Mouse (Mus musculus) heart, embryonic 15.5 days (tissue): Measurements from ENCODE around the gene Tsen2. TPM values are rescaled to one million over a fixed set of nuclear protein-coding genes. Genes with fewer than 3 reads are reported as not detected.
A peak's percentile ranks its signal among the peaks of the same experiment; 100 is the strongest.

ENCODE experiments used
- ATAC-seq: fragments of 200-750 bp; cut with Nextera tagmentation; replicated peaks from 2 replicates; pipeline ENCODE4 v1.8.0; 2017; ENCODE audit warnings: low read depth, moderate TSS enrichment; ENCODE audit not compliant: insufficient number of reproducible peaks, insufficient read depth, low FRiP score
- H3K27ac ChIP-seq: fragments of 300-500 bp; sonication (generic); 2 replicates; pipeline ENCODE4 v1.5.1; 2015; ENCODE audit warnings: mild to moderate bottlenecking, inconsistent platforms
- H3K27me3 ChIP-seq: fragments of 300-500 bp; sonication (generic); 2 replicates; pipeline ENCODE4 v1.6.1; 2015; ENCODE audit warnings: inconsistent platforms
- H3K36me3 ChIP-seq: fragments of 300-500 bp; sonication (generic); 2 replicates; pipeline ENCODE4 v1.6.1; 2015; ENCODE audit warnings: mild to moderate bottlenecking, inconsistent platforms
- H3K4me1 ChIP-seq: fragments of 300-500 bp; sonication (generic); replicated peaks from 2 replicates; pipeline ENCODE4 v1.6.1; 2015; ENCODE audit warnings: inconsistent platforms
- H3K4me2 ChIP-seq: fragments of 300-500 bp; sonication (generic); 2 replicates; pipeline ENCODE4 v1.6.1; 2015; ENCODE audit warnings: inconsistent platforms, mild to moderate bottlenecking, moderate library complexity
- H3K4me3 ChIP-seq: fragments of 300-500 bp; sonication (generic); 2 replicates; pipeline ENCODE4 v1.5.1; 2015; ENCODE audit warnings: mild to moderate bottlenecking, inconsistent platforms
- H3K9ac ChIP-seq: fragments of 300-500 bp; sonication (generic); 2 replicates; pipeline ENCODE4 v1.6.1; 2015; ENCODE audit warnings: mild to moderate bottlenecking, inconsistent platforms
- H3K9me3 ChIP-seq: fragments of 300-500 bp; sonication (generic); replicated peaks from 2 replicates; pipeline ENCODE4 v1.6.1; 2016; ENCODE audit warnings: inconsistent platforms
- WGBS: fragments of 180-500 bp; shearing (Covaris S2); methylation state at CpG from one replicate; pipeline ENCODE4 v1.1.7; 2015; ENCODE audit warnings: mixed read lengths; 5-methylcytosine and 5-hydroxymethylcytosine counted together
- polyA plus RNA-seq: library from polyadenylated mRNA; unstranded; fragments of >200 nt; fragmentation: Nextera tagmentation; extraction: Ambion mirVana; gene quantifications from 2 replicates; pipeline ENCODE4 v1.2.1, GENCODE M21; 2015

Tsen2 gene
- polyA plus RNA-seq, 1 experiment from 2014 or later = 16.8 TPM

- no peak overlapping the region for H3K4me2 ChIP-seq
- peaks cover 24% of the 10 kb centered on the region for H3K4me1 ChIP-seq
- H3K27me3 ChIP-seq = 0 out of 2 replicates have a peak, but pooled peaks cover 3% of the 10 kb centered on the region
- no peak for ATAC-seq
- no peaks in the 10 kb centered on the region for H3K9me3 ChIP-seq
- H3K27ac ChIP-seq = peak overlapping the region; percentile 41; the same call in 1 of the 2 replicates
- no peak overlapping the region for H3K9ac ChIP-seq
- H3K4me3 ChIP-seq = no peak overlapping the region
- no peaks in the 10 kb centered on the region for H3K36me3 ChIP-seq
- 38% methylated on average over 6 of the region's 6 CpGs for WGBS
These were observed 2.7 kb upstream of the Tsen2 start for GRCm38 (mm10) chr6:115541676-115542275.

DNA sequence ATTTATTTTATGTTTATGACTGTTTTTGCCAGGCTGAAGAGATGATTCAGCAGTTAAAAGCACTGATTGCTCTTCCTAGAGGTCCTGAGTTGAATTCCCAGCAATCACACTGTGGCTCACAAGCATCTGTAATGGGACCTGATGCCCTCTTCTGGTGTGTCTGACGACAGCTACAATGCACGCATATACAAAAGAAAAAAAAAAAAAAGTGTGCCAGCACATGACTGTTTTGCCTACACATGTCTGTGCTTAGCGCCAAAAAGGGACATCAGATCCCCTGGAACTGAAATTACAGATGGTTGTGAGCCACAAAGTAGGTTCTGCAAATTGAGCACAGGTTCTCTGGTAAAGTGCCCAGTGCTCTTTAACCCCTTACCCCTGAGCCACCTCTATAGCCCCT lies 2.1 kb upstream of the Tsen2 start:
- H3K27me3 ChIP-seq = 0 out of 2 replicates have a peak, but pooled peaks cover 3% of the 10 kb centered on the region
- H3K4me1 ChIP-seq = peaks cover 24% of the 10 kb centered on the region
- H3K9me3 ChIP-seq = no peaks in the 10 kb centered on the region
- no peak overlapping the region for H3K27ac ChIP-seq
- no peak overlapping the region for H3K4me2 ChIP-seq
- 66% methylated on average over 3 of the region's 3 CpGs for WGBS
- no peaks in the 10 kb centered on the region for H3K36me3 ChIP-seq
- ATAC-seq = no peak
- H3K4me3 ChIP-seq = no peak overlapping the region
- no peak overlapping the region for H3K9ac ChIP-seq

DNA sequence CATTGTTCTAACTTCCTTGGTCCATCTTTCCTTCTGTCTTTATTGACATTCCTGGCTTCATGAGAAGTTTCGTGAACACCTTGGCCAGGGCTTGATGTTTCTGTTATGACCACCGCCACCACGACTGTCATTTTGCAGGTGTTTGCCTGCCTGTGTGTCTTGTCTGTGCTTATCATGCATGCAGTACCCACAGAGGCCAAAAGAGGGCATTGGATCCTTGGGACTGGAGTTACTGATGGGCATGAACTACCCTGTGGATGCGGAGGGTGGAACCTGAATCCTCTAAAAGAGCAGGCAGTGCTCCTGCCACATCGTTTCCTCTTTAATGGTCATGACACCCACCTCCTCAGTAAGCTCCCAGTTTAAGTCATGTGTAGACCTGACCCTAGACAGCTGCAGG lies 1.8 kb downstream of the Tsen2 start:
- Histone ChIP-seq H3K4me3 (no peak overlapping the region), H3K27me3 (no peaks in the 10 kb centered on the region), H3K9ac (no peak overlapping the region), H3K4me2 (no peak overlapping the region), H3K27ac (no peak overlapping the region), H3K9me3 (no peaks in the 10 kb centered on the region), H3K36me3 (peaks cover 17% of the 10 kb centered on the region), H3K4me1 (peaks cover 17% of the 10 kb centered on the region)
- ATAC-seq = no peak
- 83% methylated on average over 5 of the region's 5 CpGs for WGBS

DNA sequence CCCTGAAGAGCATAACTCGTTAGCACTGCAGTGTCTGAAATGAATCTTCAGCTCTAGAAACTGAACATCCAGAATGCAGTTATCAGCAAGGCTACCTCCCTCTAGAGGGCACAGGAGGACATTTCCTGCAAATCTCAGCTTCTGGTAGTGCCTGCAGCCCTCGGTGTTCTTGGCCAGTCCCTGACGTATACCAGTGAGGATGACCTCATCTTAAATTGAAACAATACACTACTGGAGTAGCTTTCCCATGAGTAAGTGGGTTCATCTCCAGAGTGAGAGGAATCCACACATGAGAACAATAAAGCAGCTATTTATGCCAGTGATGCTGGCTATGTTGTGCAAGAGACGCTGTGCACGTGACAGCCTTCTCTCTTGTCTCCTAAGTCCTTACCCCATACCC lies 11.0 kb downstream of the Tsen2 start:
- no peak overlapping the region for H3K4me3 ChIP-seq
- H3K36me3 ChIP-seq = peaks cover 17% of the 10 kb centered on the region; the same call in 1 of the 2 replicates
- no peak overlapping the region for H3K27ac ChIP-seq
- ATAC-seq = no peak
- H3K9ac ChIP-seq = no peak overlapping the region
- H3K4me2 ChIP-seq = no peak overlapping the region
- no peaks in the 10 kb centered on the region for H3K27me3 ChIP-seq
- peaks cover 12% of the 10 kb centered on the region for H3K4me1 ChIP-seq
- 50% methylated on average over 5 of the region's 5 CpGs for WGBS
- H3K9me3 ChIP-seq = no peaks in the 10 kb centered on the region

DNA sequence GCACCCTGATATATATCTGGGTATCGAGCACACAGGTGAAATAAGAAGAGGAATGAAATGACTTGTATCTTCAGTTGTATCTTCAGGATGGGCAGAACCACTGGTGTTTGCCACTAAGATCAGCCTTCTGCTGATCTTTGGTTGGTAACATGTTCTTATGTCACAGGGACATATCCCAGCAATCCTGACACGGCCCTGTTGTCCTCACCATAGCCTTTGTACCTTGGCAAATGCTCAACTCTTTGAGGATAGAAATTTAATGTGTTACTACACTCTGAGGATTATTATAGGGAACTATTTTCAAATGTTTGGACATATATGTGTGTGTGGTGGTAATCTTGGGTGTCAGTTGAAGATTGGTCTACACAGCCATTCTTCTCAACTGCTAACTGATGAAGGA lies 13.7 kb downstream of the Tsen2 start:
- H3K9ac ChIP-seq = no peak overlapping the region
- H3K9me3 ChIP-seq = no peaks in the 10 kb centered on the region
- H3K4me1 ChIP-seq = peaks cover 13% of the 10 kb centered on the region
- H3K4me3 ChIP-seq = no peak overlapping the region
- H3K36me3 ChIP-seq = peaks cover 22% of the 10 kb centered on the region; the same call in 1 of the 2 replicates
- no peaks in the 10 kb centered on the region for H3K27me3 ChIP-seq
- WGBS = 91% methylated on average over 2 of the region's 2 CpGs
- H3K27ac ChIP-seq = no peak overlapping the region
- no peak overlapping the region for H3K4me2 ChIP-seq
- ATAC-seq = no peak

GRCm38 (mm10) chr6:115559651-115560632 lies 15.5 kb downstream of the Tsen2 start:
- Histone ChIP-seq H3K4me2 (peak overlapping the region; percentile 35; the same call in 1 of the 2 replicates), H3K4me3 (no peak overlapping the region), H3K27me3 (no peaks in the 10 kb centered on the region), H3K27ac (peak overlapping the region; percentile 22), H3K9me3 (no peaks in the 10 kb centered on the region), H3K4me1 (peaks cover 13% of the 10 kb centered on the region), H3K9ac (no peak overlapping the region), H3K36me3 (peaks cover 12% of the 10 kb centered on the region; the same call in 1 of the 2 replicates)
- WGBS = 35% methylated on average over 21 of the region's 21 CpGs
- ATAC-seq = peak; percentile 71

- peaks cover under 1% of the 10 kb centered on the region; the same call in 1 of the 2 replicates for H3K4me1 ChIP-seq
- no peak for ATAC-seq
- 87% methylated on average over 6 of the region's 6 CpGs for WGBS
These were observed 21.1 kb downstream of the Tsen2 start for GRCm38 (mm10) chr6:115565479-115566045.

GRCm38 (mm10) chr6:115574171-115574570 lies 29.7 kb downstream of the Tsen2 start:
- no peaks in the 10 kb centered on the region for H3K27me3 ChIP-seq
- H3K9ac ChIP-seq = no peak overlapping the region
- H3K4me1 ChIP-seq = no peaks in the 10 kb centered on the region
- no peaks in the 10 kb centered on the region for H3K9me3 ChIP-seq
- ATAC-seq = no peak
- 86% methylated on average over 7 of the region's 7 CpGs for WGBS
- H3K36me3 ChIP-seq = peaks cover 46% of the 10 kb centered on the region
- no peak overlapping the region for H3K27ac ChIP-seq
- H3K4me2 ChIP-seq = no peak overlapping the region
- H3K4me3 ChIP-seq = no peak overlapping the region

More at GRCm38 (mm10) chr6:115565479-115566045, 21.1 kb downstream of the Tsen2 start:
- Histone ChIP-seq H3K4me2 (no peak overlapping the region), H3K4me3 (no peak overlapping the region), H3K36me3 (peaks cover 43% of the 10 kb centered on the region), H3K27me3 (no peaks in the 10 kb centered on the region), H3K9me3 (no peaks in the 10 kb centered on the region), H3K27ac (no peak overlapping the region), H3K9ac (no peak overlapping the region)

- no peak overlapping the region for H3K27ac ChIP-seq
- H3K4me2 ChIP-seq = no peak overlapping the region
- no peaks in the 10 kb centered on the region for H3K9me3 ChIP-seq
- no peak for ATAC-seq
- H3K27me3 ChIP-seq = no peaks in the 10 kb centered on the region
- H3K4me3 ChIP-seq = no peak overlapping the region
- H3K4me1 ChIP-seq = no peaks in the 10 kb centered on the region
- H3K9ac ChIP-seq = no peak overlapping the region
- 80% methylated on average over 5 of the region's 5 CpGs for WGBS
- H3K36me3 ChIP-seq = peaks cover 31% of the 10 kb centered on the region; the same call in 1 of the 2 replicates
These were observed 32.9 kb downstream of the Tsen2 start for GRCm38 (mm10) chr6:115577407-115577806.

DNA sequence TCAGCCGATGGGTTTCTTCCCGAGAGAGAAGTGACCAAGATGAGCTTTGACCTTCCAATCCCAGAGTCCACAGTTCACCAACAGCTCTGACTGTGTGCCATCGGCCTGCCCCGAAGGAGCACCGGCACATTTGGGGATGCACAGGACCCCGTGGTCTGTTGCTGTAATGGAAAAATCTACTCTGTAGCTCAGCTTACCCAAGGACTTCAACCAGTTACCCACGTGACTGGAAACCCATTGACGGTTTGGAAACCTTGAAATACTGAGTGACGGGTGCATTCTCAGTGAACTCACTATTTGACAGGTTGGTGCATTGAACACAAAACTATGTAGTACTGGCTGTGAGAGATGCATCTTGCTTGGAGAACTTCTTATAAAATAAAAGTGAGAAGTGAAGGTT lies 33.5 kb downstream of the Tsen2 start:
- Histone ChIP-seq H3K27ac (no peak overlapping the region), H3K9ac (no peak overlapping the region), H3K36me3 (peaks cover 31% of the 10 kb centered on the region; the same call in 1 of the 2 replicates), H3K27me3 (no peaks in the 10 kb centered on the region), H3K4me2 (no peak overlapping the region), H3K9me3 (no peaks in the 10 kb centered on the region), H3K4me1 (no peaks in the 10 kb centered on the region), H3K4me3 (no peak overlapping the region)
- no peak for ATAC-seq
- 92% methylated on average over 9 of the region's 9 CpGs for WGBS

GRCm38 (mm10) chr6:115580810-115581209 lies 36.3 kb downstream of the Tsen2 start:
- Histone ChIP-seq H3K9ac (no peak overlapping the region), H3K4me3 (no peak overlapping the region), H3K9me3 (no peaks in the 10 kb centered on the region), H3K27me3 (no peaks in the 10 kb centered on the region), H3K4me2 (no peak overlapping the region), H3K36me3 (peaks cover 20% of the 10 kb centered on the region; the same call in 1 of the 2 replicates), H3K4me1 (no peaks in the 10 kb centered on the region), H3K27ac (no peak overlapping the region)
- WGBS = 79% methylated on average over 3 of the region's 3 CpGs
- ATAC-seq = no peak
